Mouse (Mus musculus): ENCODE data around the gene Alpk3.

Alpk3 gene
- long read RNA-seq, experiment 1, result 0 reads
- long read RNA-seq, experiment 2, result 0 reads

GRCm38 (mm10) chr7:81057471-81057870 is at the start of gene Alpk3:
TSS of gene Alpk3 (plus strand) at chr7:81057600.
- intact Hi-C loops (cut with DNase I), result no loop called here

DNA sequence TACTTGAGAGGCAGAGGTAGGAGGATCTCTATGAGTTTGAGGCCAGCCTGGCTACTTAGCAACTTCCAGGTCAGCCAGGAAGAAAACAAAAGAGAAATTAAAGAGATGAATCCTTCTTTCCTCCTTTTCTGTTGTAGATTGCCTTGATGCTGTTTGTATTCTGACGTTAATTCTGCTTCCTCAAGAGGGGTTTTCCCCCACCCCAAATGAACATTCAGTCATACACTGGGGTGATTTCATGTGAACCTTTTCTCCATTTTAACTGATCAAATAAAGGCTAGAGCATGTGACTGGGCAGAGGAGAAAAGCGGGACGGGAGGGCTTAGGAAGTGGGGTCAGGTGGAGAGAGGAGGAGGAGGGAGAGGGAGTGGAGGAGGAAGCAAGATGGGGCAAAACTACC is 49.1 kb upstream of the Alpk3 start:
- intact Hi-C loops (cut with DNase I), result no loop called here

DNA sequence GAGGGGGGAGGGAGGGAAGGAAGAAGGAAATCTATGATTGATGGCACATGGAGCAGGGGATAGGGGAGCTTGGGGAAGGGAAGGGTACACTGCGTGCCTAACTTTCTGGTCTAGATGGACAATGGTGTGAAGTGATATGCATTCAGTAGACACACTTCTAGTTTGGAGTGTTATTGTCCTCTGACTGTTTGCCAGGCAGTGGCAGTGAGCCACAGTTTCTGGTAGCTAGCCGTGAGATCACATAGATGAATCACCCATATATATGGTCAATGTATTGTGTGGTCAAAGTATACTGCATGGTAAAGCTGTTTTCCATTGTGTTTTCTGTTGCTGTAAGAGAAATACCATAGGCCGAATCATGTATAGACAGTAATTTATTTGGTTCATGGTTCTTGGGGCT is 45.8 kb upstream of the Alpk3 start:
- intact Hi-C loops (cut with DNase I), result no loop called here

GRCm38 (mm10) chr7:81020307-81020706 is 37.1 kb upstream of the Alpk3 start:
- intact Hi-C loops (cut with DNase I), result no loop called here

GRCm38 (mm10) chr7:81022731-81023130 is 34.7 kb upstream of the Alpk3 start:
- intact Hi-C loops (cut with DNase I), result no loop called here

DNA sequence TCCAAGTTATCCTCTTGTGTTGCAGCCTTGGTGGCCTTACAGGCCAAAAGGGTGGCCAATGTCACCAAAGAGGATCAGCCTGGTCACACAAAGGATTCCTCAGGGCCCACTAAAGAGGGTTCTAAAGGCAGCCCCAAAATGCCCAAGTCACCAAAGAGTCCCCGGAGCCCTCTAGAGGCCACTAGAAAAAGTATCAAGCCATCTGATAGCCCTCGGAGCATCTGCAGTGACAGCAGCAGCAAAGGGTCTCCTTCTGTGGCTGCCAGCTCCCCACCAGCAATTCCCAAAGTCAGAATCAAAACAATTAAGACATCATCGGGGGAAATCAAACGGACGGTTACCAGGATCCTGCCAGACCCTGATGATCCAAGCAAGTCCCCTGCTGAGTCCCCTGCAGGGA is 33.3 kb upstream of the Alpk3 start:
- intact Hi-C loops (cut with DNase I), result no loop called here

- intact Hi-C loops (cut with DNase I), result no loop called here
These were observed 32.7 kb upstream of the Alpk3 start for GRCm38 (mm10) chr7:81024651-81025050.

DNA sequence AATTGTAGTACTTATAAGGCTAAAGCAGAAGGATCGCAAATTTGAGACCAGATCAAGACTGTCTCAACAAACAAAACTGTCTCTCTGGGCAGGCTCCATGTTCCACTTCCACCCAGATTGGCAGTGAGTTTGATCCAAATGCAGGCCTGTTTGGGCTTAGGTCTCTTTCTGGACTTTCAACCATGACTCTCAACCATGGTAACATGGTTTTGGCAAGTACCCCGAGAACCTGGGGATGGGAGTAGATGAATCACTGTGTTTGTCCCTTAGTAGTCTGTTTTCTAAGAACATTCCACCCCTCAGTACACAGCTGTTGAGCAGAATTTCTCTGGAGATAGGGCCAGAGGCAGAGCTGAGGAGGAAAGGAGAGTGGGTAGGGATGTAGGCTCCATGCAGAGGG is 31.6 kb upstream of the Alpk3 start:
- intact Hi-C loops (cut with DNase I), result no loop called here

GRCm38 (mm10) chr7:81039711-81040110 is 17.7 kb upstream of the Alpk3 start:
- intact Hi-C loops (cut with DNase I), result no loop called here

DNA sequence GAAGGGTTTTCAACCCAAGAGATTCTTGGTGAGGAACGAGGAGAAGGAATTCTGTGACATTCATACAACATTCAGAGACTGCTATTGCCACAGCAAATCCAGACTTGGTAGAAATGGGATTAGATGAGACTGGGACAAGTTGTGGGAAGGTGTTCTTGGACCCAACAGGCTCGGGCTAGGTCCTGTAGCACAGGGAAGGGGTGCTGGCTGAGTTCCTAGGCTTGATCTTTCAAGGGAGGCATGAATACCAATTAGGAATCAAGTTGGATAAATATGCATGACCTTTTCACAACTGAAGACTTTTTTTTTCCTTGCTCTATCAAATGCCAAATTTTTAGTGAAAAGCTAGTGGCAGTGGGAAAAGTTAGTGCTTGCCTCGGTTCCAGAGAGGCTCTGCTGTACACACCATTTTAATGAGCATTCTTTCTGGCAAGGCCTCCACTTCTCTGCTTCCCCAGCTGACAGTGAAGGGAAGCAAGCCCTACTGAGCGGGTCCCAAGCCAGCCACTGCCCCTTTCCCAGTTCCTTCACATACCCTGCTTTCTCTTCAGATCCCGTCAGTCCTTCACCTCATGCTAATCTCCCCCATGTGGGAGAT is 14.3 kb upstream of the Alpk3 start:
- intact Hi-C loops (cut with DNase I), result no loop called here

DNA sequence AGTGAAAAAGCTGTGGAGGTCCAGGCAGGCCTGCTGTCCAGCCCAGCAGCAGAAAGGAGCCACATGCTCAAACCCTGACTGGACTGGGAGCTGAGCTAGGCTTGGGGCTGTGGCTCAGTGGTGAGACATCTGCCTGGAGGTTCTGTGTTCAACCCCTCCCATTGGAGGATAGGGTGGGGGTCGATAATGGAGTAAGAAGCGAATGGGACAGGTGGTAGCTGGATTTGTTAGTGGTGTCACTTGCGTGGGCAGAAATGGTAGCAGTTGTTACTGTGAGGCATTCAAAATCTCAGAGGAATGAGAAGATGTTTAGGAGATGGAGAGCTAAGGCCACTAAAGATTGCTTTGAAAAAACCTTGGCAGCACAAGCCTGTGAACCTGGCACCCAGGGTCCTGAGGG is 9.6 kb upstream of the Alpk3 start:
- intact Hi-C loops (cut with DNase I), result no loop called here

DNA sequence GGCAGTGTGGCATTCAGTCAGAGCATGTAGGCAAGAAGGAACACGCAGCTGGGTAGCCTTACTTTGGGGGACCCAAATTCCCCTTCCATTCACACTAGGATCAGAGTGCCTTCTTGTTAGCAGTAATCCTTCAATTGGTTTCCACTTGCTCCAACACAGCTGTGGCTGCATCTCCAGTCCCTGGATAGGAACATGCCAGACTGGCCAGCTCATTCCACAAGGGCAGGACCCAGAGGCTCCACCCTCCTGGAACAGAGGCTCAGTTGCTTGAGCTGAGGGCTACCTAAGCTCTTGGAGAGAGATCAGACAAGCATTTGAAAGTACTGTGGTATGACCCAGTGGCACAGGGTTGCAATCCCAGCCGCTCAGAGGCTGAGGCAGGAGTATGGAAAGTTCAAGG is 8.9 kb upstream of the Alpk3 start:
- intact Hi-C loops (cut with DNase I), result no loop called here

DNA sequence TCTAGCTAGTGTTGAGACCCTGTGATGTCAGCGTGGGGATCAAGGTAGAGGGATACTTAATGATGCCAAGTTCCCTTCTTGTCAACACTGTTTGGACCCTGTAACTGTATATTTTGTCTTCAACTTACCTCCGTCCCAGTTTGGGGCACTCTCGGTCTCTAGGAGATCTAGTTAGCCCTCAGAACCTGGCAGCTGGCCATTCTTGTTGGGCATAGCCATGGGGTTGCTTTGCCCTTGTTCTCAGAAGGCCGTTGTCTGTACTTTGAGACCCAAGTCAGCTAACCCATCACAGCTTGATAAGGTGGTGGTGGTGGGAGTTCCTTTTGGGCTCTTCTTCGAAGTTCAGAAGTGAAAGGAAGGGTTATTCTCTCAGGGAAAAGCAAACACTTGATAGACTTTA is 7.4 kb upstream of the Alpk3 start:
- intact Hi-C loops (cut with DNase I), result no loop called here

DNA sequence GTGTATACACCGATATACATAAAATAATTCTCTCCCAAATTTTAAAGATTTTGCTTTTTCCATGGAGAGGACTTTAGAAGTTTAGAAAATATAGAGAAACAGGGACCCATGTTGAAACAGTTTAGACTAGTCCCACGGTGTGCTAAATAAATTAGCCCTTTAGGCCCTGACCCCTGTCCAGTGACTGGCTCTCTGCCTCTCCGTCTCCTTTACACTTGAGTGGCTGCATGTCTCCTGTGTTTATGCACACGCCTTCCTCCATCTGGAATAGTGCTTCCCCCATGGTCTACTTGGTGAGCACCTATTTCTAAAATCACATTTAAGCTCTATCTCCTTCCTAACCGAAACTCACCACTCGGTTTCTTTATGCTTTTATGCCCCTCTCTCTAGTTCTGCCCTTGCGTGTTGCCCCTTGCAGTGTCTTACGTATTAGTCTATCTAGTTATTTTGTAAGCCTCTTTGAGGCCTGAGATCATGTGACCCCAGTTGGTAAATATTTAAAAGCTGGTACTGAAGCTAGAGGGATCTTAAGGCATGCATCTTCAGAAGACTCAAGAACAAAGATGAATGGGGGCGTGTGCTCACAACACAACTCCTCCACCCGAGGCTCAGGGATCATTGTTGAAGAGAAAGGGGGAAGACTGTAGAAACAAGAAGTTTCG is 1.6 kb upstream of the Alpk3 start:
- intact Hi-C loops (cut with DNase I), result no loop called here

DNA sequence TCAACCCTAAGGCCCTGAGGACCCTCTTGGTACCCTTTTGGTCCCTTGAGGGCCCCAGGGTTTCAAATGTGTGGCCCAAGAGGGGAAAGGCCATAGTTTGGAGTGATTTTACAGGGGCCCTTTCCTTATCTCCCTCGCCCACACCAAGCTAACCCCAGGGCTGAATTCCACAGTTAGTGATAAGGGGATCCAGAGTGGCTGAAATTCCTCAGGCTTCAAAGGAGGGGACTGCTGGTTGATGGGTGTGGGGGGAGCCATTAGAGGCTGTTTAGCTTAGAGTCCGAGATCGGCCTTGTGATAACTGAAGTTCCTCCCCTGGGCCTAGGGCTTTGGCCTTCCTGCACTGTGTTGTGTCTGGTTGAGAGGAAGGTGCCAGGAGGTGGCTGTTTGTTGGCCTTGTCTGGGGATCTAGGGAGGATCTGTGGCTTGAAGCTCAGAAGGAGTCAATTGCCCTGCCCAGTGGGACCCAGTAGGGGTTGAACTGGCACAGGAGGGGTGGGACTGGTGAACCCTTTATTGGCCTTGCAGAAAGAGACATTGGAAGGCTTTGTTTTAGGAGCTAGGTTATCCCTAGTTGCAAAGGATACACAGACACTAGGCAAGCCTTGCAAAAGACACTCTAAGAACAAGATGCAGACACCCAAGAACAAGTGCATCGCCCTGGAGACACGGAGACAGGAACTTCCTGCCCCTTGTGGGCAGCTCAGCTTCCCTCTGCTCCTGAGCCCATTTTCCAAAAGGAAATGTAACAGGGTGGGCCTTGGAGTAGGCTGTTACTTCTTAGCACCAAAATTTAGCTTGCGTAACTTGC is 706 bp downstream of the Alpk3 start:
- intact Hi-C loops (cut with DNase I), result no loop called here

- intact Hi-C loops (cut with DNase I), result no loop called here
These were observed 1.3 kb downstream of the Alpk3 start for GRCm38 (mm10) chr7:81058712-81059154.

- intact Hi-C loops (cut with DNase I), result no loop called here
These were observed 2.0 kb downstream of the Alpk3 start for GRCm38 (mm10) chr7:81059388-81059787.

GRCm38 (mm10) chr7:81060908-81061307 is 3.5 kb downstream of the Alpk3 start:
- intact Hi-C loops (cut with DNase I), result no loop called here

DNA sequence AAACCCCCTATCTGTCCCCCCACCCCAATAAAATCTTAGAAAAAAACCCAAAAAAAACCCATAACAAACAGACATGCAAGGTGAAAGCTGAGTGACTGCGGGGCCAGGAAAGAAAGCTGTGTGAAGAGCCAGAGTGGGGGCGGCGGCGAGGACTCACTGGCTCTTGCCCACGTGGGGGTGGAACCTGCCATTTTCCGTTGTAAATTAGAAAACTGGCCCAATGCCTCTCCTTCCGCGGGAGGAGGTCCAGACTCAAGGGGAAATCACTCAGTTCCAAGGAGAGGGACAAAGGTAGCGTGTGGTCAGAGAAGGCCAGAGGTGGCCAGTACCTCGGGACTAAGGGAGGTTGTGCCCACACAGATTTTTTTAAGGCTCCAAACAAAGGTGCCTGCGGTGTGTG is 4.5 kb downstream of the Alpk3 start:
- intact Hi-C loops (cut with DNase I), result no loop called here

- intact Hi-C loops (cut with DNase I), result no loop called here
These were observed 5.9 kb downstream of the Alpk3 start for GRCm38 (mm10) chr7:81063332-81063731.

- intact Hi-C loops (cut with DNase I), result no loop called here
These were observed 9.3 kb downstream of the Alpk3 start for GRCm38 (mm10) chr7:81066714-81067113.

- intact Hi-C loops (cut with DNase I), result no loop called here
These were observed 15.1 kb downstream of the Alpk3 start for GRCm38 (mm10) chr7:81072463-81072862.

Measured in adrenal gland (tissue).